Mouse (Mus musculus) left cerebral cortex, postnatal 14 days (tissue): ENCODE data around the gene Barhl1. TPM values are rescaled to one million over a fixed set of nuclear protein-coding genes. Genes with fewer than 3 reads are reported as not detected.

Experiments
- DNase-seq, 2 experiments: peaks; one replicate each; pipeline ENCODE4 v3.0.0; 2021 to 2022; ENCODE audit warnings: low spot score in 2 of 2, mixed read lengths in 1 of 2
- intact Hi-C: fragments of 180-260 bp; cut with DNase I; formaldehyde crosslinking; loops from one replicate; pipeline ENCODE4 v1.15.1; 2025
- total RNA-seq, 2 experiments: library from RNA; stranded (reverse); gene quantifications; 2 replicates each; pipeline ENCODE4 v1.2.3; 2021

Barhl1 gene
- total RNA-seq, 2 experiments from 2014 or later = 0.29 TPM; not detected in 1

DNA sequence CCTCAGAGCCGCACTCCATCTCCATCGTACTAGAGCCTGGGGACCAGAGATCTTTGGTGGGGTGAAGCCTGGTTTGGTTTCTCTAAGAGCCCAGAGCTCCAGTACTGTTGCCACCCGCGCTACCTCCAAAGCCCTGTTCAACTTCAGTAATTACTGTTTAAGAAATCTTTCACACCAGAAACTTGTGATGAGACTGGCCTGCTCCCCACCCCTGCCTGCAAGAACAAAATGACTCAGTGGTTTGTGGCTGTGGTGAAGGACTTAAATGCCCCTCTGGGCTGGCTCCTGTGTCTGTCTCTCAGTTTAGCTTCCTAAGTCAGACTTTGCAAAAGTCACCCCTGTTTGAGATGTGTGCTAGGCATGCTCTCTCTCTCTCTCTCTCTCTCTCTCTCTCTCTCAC lies 3.5 kb downstream of the Barhl1 start:
- no peak for DNase-seq
- intact Hi-C loops = no loop called here

DNA sequence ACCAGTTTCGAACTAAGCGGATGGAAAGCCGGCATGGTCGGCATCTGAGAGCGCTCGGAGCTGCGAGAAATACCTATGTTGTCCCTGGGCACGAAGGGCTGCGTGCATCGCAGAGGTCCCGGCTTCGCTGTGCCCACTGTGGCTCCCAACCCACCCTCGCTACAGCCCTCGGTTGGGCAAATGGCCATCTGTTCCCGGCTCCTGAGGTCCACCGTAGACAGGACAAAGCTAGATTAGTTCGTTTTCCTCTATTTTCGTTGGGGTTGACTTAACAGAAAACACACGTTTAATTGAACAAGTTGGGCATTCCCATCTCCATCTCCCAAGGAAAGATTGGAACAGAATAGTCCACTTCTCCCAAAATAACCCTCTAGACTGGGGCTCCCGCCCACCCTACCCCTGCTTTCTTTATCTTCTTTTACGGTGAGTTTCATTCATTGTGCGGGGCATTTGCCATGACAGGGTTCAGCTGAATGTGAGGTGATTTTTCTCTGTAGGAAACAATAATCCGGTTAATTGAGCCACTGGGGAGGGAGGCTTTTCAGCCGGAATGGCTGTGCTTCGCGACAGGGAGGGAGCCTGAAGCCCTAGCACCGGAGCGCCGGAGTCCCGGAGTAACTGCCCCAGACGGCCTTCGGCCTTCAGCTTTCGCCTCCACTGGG lies 4.3 kb downstream of the Barhl1 start:
- no peak for DNase-seq
- intact Hi-C loops = no loop called here

DNA sequence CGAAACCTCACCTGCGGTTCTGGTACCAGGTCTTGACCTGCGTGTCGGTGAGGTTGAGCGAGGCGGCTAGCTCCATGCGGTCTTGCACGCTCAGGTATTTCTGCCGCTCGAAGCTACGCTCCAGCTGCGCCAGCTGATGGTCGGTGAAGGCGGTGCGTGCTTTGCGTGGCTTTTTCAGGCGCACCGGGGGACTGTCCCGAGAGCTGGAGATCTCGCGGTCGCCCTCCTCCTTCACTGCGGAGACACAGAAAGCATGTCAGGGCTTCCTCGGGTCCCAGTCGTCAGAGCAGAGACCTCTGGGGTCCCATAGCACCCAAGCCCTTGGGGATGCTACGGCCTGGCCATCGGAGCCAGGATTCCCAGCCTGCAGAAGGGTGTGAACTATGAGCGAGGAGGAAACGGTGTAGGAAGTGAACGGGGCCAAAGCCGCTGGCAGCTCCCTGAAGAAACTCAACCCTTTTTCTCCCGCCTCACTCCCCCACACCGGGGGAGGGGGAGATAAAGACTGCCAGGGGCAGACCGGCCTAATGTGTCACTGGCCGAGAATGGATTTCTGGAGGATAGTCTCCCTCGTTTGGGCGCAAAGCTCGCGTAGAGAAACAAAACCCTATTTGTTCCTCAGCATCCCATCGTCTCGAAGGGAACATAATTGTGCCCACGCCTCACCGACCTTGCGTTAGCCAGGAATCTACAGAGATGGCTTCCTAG lies 5.0 kb downstream of the Barhl1 start:
- intact Hi-C loops = no loop called here
- no peak for DNase-seq

DNA sequence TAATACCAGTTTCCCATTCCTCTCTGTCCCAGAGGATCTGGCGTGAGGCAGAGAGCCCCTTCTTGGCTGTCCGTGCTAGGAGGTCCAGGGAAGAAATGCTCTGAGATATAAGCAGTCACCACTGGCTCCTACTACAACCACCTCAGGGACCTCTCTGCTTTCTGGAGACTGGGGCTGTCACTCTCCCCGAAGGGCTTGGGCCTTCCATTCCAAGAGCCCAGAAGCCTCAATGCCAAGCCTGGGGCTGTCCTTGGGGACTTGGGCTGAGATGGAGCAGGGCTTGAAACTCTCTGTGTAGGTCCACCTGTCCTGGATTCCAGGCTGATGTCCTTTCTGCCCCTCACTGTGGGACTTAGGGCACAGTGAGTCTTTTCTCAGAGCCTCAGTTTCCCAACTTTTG lies 5.6 kb downstream of the Barhl1 start:
- intact Hi-C loops = no loop called here
- no peak for DNase-seq

DNA sequence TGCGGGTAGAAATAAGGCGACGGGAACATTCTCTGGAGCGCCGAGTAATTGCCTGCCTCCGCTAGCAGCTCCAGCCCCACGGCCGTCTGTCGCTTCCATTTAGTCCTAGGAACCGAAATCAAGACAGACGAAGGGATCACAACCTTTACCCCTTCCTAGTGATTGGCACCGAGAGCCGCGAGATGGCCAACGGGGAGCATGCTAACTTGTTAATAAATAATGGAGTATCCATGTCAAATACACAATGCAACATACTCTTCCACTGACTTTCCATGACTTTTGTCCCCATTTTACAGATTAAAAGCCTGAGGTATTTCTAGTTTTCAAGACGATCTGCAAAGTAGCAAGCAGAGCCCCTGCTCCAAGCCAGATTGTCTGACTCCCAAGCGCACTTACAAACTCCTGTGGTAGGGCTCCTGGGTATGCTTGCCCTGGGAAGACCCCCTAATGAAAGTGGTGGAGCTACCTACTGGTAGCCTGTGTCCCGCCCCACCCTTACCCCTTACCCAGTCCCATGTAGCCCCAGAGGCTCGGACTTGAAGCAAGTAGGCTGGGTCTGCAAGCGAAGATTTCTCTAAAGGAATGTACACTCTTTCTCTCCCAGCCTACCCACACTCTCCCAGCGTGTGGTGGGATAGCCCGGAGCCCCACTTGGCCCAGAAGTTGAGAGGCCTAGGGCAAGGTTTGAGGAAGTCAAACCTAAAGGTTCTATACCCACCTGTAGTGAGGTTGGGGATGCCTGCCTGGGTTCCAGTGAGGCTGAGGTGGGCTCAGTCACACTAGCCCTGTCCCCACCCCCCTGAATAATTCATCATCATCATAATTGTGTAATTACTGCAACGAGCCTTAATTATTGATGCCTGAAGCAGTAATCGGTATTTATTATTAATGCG lies 6.4 kb downstream of the Barhl1 start:
- DNase-seq = no peak
- intact Hi-C loops = no loop called here

DNA sequence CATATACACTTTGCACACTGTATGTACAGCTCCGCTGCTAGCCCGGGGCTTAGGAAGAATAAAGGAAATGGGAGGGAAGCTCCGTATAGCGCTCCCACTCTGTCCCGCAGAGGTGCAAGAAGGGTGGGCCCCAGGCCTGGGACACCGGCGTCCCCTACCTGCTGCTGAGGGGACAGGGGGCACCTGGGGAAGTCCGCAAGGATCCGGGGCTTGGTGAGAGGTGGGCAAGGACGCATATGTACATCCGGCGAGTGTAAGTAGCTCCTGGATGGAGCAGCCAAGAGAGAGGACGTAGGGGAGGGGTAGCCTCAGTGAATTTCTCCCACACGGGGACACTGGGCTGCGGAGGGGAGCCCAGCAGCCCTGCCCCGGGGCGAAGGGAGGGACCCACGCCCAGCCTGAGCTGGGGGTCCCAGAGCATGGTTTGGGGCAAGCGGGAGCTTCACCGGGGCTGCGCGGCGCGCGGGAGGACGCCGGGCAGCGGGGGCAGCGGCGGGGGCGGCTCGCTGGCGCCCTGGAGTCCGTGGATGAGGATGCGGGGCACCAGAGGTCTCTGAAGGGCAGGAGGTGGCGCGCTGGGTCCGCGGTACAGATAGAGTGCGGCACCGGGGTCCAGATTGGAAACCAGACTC lies 7.2 kb downstream of the Barhl1 start:
- DNase-seq = no peak
- intact Hi-C loops = no loop called here

DNA sequence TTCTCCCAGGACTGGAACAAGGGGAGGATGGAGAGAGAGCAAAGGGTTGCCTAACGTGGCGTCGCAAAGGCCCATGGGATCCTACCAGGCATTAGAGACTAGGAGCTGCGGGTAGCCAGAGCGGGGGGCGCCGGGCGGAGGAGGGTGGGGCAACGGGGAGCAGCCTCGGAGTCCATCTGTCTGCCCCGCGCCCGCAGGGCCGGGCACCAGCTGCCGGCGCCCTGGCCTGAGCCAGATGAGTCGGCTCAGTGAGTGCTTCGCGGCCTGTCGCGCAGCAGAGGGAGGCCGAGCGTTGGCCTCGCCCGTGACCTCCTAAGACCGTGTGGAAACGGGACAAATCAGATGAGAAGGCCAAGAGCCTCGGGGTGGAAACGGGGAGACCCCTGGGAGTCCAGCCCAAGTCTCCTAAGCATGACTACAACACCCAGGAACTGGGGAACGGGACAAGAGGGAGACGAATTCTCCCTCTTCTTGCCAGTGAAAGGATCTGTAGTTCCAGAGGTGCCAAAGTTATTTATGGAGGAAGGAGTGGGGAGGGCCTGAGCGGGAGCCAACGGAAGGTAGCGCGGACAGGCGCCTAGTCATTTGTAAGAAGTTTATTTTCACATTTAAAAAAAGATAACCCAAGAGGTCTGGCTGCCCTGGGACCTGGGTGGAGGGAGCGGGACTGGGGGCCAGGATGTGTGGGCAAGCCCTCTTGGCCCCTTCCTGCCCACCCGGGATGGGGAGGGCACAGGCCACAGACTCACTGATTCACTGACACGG lies 7.9 kb downstream of the Barhl1 start:
- DNase-seq = no peak
- intact Hi-C loops = no loop called here

DNA sequence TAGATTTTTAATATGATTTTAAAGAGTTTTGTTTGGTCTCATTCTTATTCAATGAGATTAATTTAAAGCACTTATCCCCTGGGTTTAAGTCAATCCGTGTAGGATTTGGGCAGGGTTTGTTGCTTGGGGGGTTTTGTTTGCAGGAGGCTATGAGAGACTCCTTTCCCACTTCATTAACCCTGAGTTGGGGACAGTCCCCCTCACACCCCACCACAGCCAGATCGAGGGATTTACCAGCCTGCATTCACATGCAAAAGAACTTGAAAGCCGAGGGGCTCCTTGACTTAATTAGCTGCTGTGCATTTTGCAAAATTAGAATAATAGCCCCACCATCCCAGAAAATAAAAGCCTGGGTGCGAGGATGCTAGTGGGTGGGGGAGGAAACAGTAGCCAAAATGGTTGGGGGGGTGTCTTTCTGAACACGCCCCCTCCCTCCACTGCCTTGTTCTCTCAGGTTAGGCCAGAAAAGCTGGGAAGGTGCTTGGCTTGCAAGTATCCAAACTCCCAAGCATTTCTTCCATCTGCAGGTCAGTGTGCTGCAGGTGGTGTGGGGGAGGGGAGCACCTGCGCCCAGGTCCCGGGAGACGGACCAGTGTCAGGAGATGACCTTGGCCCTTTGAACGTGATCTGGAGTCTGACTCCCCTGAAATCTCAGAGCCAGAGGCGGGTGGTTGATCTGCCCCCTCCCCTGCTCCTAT lies 8.6 kb downstream of the Barhl1 start:
- intact Hi-C loops = no loop called here
- DNase-seq = no peak

DNA sequence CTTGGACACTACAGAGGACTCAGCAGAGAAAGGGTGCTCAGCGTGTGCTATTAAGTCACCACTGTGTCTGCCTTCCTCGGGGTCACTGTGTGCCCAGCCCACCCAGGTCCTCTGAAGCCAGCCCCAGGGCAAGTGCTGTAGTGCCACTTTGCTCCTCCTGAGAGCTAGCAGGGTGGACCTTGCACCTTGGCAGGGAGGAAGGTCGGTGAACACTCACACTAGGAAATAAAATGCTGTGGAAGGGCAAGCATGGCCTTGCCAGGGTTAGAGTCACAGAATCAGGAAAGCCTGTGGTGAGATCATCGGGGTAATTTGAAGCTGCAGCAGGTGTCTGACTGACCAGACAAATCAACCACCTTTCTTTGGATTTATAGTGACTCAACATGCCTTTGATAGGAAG lies 10.9 kb downstream of the Barhl1 start:
- intact Hi-C loops = no loop called here
- DNase-seq = no peak

DNA sequence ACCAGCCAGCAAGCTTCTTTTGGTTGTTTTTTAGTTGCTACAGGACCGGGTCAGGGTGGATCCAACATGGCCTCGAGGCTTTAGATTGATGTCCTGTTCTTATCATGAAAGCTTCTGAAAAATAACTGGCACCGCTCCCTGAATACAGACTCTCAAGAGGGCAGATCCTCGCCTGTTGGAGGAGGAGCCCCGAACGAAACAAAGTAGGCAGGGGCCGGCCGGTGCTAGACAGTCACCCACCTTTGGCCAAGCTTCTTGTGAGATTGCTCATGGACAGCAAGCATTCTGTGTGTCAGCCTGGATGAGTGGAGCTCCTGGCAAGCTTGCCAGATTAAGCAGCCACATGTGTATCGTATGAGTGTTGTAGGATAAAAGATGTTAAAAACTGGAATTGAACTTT lies 11.7 kb downstream of the Barhl1 start:
- no peak for DNase-seq
- intact Hi-C loops = no loop called here

DNA sequence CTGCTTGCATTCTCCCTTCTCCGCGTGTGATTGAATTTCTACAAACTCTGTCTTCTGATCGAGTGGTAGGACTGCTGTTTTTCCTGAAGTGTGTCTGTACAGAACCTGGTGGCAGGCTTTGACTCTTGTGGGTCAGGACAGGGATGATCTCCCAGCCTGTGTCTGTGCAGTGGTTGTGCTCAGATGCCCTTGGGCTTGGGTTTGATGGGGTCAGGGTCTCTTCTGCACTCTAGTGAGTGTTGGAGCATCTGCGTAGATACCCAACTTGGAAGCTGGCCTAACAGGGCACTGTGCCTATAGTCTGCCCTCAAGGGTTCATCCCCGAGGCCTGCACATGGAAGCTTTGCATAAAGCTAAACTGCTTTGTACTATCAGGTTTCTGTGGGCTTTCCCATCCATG lies 12.6 kb downstream of the Barhl1 start:
- no peak for DNase-seq
- intact Hi-C loops = no loop called here

DNA sequence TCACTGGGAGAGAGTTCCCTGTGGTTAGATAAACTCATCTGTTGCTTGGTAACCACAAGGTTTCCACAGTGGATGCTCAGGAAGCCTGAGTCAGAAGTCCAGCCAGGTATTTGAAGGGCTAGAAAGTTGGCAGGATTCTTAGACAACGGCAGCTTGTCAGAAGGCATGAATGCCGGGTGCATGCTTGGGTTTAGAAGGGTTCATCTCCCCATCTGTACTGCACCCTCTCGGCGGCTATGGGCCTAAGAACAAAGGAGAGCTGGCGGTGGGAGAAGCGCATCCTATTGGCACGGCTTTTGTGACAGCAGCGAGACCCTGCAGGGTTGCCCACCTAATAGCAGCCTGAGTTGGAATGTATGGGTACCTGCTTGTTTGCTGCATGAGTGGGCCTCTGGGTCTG lies 14.2 kb downstream of the Barhl1 start:
- no peak for DNase-seq
- intact Hi-C loops = no loop called here

DNA sequence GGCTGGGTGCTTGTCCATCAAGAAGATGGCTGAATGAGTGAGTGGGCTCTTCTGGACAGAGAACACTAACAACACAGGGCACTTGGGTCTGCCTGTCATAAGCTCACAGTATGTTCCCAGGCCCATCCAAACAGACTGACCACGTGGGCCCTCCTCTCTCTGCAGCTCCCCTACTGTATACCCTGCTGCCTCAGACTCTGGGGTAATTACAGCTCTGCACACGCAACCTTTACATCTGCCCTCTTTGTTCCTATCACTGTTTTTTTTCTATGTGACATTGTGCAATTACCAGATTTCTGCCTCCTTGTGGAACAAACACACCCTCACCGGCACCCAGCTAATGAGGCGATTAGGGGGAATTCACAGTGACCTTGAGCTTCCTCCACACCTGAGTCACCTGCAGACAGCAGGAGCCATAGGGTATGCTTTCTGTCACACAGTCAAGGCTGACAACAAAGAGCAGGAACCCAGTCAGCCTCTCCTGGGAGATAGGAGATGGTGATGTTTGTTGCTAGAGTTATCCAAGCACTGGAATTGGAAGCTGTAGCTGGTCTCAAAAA lies 19.0 kb downstream of the Barhl1 start:
- no peak for DNase-seq
- intact Hi-C loops = no loop called here

DNA sequence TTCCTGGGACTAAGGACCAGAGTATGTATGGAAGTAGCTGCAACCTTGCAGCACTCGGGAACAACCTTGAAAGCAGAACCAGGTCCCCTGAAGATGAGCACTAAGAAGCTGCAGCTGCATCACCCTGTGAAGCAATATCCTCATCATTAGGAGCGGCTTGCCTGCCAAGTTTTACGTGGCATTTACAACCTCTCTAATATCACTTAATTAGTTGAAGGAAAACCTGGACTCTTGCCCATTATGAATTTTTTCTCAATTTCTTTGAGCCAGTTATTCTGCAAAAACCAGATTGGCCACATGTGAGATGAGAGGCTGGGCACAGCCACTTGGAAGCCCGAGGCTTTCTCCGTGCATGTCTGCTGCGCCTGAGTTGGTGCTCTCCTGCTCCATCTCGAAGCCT lies 20.6 kb downstream of the Barhl1 start:
- no peak for DNase-seq
- intact Hi-C loops = no loop called here

DNA sequence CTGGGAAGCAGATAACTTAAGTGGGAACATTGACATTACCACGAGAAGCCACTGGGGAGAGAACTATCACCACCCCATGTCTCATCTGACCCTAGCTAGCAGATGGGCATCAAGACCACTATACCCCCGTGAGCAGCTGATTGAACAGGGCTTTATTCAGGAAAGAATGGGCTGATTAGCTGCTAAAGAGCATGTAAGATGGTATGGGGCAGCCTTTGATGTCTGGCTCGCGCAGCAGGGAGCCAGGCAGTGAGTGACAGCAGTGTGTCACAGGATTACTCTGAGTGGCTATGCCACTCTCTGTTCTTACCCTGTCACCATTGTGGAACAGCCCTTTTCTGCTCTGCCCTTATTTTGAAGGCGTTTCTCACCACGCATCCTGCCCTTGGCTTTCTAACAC lies 22.9 kb downstream of the Barhl1 start:
- intact Hi-C loops = no loop called here
- no peak for DNase-seq

DNA sequence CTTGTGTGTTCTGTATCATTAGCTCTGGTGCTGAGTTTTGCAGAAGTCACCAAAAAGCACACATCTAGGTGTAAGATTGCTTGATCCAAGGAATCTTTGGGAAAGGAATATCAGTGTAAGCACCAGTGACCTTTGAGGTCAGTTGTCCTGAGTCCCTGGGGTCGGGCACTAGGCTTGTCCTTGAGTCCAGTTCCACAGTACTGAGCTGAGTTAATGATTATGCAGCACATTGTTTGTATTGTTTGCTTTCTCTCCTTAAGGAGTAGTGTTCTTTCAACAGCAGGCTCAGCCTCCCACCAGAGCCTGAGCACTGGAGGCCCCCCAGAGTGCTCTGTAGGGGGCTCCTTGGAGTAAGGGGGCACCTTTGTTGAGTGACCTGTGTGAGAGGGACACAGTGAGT lies 23.7 kb downstream of the Barhl1 start:
- no peak for DNase-seq
- intact Hi-C loops = no loop called here

DNA sequence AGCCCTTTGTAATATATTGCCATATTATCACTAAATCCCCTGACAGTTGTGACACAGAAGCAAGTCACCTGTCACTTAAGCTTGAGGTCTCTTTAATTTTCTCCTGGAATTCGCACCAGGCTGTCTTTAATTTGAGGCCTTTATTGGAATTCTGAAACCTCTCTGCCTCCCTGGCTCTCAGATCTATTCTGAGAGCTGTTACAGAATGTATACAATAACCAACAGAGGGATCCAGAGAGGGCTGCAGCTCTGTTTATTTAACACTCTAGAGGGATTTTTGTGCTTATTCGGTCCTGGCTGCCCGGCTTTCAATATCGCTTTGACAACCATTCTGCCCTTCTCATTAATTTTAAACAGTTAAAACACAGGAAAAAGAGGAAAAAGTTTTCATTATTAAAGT lies 31.6 kb downstream of the Barhl1 start:
- intact Hi-C loops = no loop called here

DNA sequence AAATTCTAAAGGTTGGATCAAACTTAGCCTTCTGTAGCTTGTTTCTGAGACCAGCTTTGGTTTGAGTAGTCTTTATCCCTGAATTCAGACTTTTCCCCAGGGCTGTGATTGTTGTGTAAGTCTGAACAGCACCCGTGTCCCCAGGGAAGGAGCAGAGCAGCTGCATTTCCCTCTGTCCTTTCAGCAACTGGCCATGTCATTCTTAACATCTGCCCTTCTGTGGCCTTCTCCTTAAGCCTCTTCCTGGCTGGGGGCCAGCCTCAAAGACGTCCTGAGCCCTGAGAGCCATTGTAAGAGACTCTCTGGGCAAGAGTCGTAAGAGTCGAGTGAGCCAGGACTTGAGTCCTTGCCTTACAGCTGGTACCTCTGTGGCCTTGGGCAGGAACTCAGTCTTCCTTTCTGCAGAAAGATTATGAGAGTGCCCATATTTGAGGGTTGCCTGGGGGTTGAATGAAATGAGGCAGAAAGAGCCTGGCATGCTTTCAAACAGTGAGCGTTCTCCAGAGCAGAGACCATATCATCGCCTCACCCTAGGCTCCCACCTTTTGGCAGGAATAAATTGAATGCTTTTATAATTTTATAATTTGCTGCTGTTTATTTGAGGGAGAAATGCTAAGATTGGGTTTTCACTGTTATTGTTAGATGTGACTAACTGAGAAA lies 33.5 kb downstream of the Barhl1 start:
- intact Hi-C loops = no loop called here
- DNase-seq = no peak

More for the DNA sequence above, 31.6 kb downstream of the Barhl1 start:
- no peak for DNase-seq
